Mouse (Mus musculus): ENCODE data around the gene Ddx6. TPM values are rescaled to one million over a fixed set of nuclear protein-coding genes. Genes with fewer than 3 reads are reported as not detected.
"Not testable (repeated sequence)": the region's sequence is repeated elsewhere in the genome, so short reads cannot be mapped to it uniquely, and the experiment has no call there.

Ddx6 gene
- 100 to 1,000 TPM; 133 to 134 TPM for total RNA-seq (2021)

DNA sequence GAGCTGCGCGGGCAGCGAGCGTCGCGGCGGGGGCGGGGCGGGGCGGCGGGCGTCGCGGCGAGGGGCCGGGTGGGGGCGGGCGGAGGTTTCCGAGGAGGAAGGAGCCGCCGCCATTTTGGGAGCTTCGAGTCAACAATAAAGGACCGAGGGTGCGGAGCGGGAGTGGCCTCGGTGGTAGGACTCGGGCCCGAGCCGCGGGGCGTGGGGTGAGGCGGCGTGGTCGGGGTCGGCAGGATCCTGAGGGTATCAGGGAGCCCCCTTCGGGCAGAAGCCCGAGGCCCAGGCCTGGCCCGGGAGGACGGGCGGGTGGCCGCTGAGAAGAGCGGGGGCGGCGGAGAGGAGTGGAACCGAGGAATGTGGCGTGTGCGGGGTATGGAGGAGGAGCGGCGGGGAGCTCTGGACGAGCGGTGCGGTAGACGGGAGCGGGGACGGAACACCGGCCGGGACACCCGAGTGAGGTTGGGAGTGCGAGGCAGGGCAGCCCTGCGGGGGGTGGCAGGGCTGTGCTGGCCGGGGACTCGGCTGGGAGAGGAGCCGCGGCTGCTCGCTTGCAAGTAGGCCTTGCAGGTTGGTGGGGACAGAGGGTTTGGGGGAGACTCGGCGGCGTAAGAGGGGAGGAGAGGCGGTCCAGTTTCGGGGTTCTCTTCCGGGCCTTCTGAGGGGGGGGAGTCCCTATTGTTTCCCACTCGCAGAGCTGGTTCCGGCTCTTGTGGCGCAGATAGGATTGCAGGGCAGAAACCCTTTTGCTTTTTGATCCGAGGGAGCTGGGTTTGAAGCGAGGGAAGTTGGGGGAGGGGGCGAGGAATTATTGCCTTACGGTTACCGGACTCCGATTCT, at the start of gene Ddx6:
Ddx6 (plus strand) TSS at position 114 of the 837 bp plus-strand sequence.
- peak; percentile 78 for DNase-seq

DNA sequence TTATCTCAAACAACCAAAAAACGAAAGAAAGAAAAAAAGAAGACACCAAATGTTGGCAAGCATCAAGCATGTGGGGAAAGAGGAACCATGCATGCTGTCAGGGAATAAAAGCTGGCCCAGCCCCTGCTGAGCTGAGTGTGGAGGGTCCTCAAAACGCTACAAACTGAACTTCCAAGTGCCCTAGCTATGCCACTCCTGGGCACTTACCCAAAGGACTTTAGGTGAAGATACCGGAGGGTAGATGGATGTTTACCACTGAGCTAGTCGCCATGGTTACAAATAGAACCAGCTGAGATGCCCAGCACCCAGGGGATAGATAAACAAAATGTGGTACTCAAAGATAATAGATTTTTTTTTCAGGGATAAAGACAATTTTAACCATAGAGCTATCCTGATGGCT, 43.1 kb upstream of the Ddx6 start, which contains the start of gene Cxcr5:
Cxcr5 (minus strand) TSS at position 281 of the 400 bp plus-strand sequence.
- no peak for DNase-seq

DNA sequence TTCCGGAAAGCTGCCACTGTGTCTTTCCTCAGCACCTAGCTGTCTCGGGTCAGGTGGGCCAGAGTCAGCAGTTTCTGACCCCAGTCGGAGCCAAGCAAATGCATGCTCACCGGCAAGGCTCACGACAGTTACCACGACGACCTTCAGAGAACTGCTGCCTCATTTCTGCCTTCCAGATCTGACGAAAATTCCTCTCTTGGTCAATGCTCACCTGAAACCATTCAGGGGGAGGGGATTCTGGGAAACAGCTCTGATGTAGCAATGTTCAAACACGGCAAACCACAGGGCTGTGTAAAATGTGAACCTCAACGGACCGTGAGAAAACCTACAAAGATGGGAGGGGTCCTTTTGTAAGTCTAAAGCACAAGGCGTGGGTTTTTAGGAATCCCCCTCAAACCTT, 41.8 kb upstream of the Ddx6 start:
- no peak for DNase-seq

DNA sequence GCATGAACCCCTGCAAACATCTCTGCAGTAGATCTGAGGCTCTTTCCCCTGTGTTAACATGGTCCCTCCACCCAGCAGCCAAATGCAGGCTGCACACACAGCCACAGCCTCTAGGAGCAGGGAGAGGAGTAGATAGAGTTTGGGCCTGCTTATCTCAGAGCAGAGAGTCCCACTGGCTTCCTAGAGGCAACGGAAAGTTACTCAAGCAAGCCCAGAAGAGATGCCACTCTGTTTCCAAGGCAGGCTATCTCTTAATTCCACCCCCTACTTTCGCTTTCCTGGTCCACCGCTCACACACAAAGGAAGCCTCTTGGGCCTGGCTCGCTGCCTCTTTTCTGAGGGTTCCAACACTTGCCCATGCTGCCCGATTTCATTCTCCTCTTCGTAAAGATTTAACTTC, 39.3 kb upstream of the Ddx6 start:
- DNase-seq, result no peak

DNA sequence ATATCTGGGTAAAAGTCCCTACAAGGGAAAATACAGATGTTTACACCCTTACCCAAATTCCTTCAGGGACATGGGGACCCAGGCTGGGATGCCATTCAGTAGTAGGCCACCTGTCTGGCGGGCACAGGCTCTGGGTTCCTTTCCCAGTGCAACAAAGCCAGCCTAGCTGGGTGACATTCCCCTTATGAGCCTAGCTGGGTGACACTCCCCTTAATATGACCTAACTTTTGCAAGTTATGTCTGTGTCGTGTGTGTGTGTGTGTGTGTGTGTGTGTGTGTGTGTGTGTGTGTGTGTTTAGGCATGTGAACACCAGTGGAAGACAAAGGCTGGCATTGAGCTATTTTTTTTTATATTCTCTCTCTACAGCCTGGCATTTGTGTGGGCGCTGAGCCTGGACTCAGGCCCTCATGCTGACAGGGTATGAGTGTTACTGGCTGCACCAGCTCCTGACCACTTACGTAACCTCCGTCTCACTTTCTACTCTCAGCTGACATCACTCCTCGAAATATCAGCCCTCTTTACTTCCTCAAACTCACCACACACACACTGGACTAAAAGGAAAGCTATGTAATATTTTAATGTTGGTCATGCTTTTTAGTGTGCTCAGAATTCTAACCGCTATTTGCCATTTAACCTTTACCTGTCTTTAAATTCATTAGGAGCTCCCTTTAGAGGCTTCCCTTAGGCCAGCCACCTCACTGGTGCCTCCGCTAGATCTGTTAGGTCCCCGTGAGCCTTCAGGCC, 37.2 kb upstream of the Ddx6 start:
- DNase-seq, result no peak

DNA sequence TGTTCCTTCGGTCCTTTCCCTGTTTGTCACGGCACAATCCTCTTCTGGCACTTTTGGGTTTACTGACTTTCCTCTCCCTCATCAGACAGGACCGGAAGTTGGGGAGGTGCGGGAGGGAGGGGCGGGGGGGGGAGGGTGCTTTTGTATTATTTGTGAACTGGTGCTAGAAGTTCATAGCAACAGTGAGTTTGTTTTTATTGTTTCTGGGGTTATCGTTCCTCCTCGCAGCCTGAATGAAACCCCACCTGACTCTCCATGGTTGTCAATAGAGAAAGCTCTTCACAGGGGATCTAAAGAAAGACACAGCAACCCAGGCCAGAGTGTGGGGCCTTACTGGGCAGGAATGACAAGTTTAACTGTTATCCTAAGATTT, 36.6 kb upstream of the Ddx6 start:
- DNase-seq, result no peak

DNA sequence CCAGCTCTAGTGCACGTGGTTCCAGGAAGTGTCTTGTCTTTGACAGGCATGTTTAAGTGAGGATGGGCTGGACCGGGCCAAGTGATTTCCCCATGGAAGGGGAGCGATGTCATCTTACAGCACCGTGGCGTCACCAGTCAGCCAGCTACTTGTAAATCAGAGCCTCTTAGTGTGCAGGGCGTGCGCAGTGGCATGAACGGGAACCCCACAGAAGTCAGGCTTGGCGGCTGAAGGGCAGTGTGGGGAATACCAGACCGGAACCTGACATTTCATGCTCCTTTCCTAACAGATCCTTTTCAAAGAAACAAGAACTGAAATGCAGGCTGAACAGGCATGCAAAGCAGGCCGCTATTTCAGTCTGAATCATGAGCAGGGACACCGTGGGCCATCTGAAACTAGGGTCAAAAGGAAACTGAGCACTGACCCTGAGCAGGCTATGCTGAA, 33.7 kb upstream of the Ddx6 start:
- no peak for DNase-seq

DNA sequence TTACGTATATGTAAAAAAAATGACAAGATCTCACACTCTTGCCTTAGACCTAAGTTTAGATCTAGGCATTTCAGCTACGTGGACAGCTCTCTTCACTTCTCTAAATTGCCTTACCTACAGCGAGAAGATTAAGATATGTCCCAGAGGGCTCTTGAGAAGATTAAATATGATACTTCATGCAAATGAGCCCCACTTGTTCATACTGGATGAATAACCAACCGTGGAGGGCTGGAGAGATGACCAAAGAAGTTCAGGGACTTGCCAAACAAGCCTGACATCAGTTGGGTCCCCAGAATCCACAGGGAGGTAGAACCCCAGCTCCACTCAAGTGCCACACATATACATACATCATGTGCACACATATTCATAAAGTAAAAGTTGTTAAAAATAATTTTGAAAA, 31.4 kb upstream of the Ddx6 start:
- no peak for DNase-seq

DNA sequence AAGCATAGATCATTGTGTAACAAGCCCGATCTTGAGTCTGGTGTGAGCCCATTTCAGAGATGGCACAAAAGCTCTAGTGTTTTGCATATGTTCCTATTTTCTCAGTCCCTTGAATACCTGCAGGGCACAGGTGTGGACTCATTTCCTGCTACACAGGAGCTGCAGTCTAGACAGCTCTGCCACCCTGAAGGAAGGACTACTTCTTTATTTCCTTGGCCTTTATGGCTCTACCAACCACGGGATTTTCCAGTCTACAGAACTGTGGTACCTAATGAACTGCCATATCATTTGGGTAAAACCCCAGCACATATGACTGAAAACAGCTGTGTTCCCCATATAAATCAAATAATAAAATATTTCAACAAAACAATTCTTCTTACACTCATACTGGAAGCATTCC, 29.6 kb upstream of the Ddx6 start:
- DNase-seq, result no peak

DNA sequence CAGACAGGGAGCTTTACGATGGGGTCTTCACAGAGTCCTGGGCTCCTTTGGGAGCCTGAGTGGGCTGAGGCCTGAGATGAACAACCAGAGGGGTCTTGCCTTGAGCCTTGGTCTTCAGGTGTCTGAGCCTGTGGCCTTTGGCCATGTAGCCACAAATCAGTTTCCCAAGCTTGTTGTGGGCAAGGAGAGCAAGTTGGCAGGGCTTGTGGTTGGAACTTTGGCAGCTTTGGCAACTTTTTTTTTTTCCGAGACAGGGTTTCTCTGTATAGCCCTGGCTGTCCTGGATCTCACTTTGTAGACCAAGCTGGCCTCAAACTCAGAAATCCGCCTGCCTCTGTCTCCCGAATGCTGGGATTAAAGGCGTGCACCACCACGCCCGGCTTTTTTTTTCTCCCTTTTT, 28.6 kb upstream of the Ddx6 start:
- DNase-seq, result not testable (repeated sequence)

DNA sequence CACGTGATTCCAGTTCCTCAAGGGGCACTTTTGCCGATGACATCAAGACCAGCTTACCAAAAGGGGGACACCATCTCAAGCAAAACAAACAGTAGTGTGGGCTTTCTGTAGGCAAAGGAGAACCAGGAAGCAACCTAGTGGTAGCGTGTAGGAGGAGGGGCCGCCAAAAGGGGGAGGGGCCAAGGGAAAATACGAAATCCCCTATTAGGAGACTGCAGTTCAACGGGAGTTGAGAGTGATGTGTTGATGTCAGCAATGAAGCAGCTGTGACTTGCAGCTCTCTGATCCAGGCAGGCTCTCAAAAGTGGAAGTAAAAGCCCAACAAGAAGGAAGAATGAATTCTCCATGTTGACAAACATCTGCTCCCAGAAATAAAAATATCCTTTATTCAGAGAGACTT, 25.3 kb upstream of the Ddx6 start:
- no peak for DNase-seq

DNA sequence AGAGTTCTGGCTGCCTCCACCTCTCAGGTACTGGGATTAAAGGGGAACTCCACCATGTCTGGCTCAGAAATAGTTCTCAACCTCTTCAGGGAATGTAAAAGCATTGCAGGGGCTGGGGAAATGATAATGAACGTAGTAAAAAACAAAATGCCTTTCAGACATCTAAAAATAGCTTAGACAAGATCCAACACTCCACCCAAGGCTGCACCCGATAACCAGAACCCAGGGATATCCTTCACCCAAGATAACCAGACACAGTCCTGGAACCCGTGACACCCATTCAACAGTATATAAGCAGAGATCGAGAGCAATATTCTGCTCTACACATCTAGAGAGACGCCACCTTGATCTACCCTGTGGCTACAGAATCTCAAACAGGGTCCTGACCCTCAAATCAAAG, 24.6 kb upstream of the Ddx6 start:
- DNase-seq, result no peak

DNA sequence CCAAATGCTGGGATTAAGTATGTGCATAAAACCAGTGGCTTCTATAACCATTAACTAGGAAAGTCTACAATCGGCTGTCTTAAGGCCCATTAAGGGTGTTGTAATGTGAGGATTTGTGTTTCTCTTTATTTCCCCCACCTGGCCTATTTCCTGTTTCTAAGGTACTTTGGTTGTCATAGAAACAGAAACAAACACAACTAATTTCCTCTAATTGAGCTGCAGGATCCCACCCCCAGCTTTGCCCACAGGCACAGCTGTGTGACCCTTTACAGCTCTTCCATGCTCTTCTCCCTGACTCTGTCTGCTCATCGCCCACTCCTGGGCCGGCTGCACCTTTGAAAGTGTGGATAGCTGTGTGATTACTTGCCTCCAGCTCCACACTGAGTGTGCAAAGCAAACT, 23.3 kb upstream of the Ddx6 start:
- no peak for DNase-seq

DNA sequence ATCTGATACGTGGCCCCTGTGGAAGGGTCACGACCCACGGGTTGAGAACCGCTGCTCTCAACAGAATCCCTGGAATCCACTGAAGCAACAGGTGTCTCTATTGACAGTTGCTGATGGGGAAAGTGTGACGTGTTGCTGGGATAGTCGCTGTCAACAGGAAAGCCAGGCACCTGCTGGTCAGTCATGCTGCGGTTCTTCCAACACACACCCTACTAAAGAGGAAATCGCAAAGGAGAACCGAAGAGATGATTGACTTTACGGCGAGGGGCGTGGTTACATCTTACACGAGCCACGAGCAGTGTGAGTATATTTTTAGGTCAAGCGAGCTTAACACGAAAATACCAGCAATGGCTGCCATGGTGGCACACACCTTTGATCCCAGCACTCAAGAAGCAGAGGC, 22.3 kb upstream of the Ddx6 start:
- DNase-seq, result no peak

DNA sequence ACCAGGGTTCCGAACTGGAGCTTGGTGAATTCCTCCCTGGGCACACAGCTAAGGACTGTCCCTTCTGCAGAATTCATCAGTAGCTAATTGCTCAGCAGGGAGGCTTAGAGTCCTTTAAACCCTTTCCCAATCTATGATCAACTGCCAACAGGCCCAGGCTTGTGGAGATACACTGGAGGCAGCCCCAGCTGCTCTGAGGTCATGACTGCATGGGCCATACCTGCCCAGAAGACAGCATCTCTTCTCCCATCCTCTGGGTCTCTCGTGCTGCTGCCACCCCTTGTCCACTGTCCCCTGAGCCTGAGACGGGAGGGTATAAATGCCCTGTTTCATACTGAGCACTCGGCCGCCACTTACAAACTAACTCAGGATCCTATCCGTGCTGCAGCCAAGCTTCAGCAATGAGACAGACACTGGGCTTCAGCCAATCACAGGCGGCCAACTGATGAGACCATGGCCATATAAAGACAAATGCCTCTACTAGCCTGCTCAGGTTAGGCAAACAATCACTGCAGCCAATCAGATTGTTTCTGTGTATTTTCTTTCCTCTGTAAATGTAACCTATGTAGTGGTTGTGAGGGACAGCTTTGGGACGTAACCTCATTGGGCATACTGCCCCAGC, 17.9 kb upstream of the Ddx6 start:
- no peak for DNase-seq

DNA sequence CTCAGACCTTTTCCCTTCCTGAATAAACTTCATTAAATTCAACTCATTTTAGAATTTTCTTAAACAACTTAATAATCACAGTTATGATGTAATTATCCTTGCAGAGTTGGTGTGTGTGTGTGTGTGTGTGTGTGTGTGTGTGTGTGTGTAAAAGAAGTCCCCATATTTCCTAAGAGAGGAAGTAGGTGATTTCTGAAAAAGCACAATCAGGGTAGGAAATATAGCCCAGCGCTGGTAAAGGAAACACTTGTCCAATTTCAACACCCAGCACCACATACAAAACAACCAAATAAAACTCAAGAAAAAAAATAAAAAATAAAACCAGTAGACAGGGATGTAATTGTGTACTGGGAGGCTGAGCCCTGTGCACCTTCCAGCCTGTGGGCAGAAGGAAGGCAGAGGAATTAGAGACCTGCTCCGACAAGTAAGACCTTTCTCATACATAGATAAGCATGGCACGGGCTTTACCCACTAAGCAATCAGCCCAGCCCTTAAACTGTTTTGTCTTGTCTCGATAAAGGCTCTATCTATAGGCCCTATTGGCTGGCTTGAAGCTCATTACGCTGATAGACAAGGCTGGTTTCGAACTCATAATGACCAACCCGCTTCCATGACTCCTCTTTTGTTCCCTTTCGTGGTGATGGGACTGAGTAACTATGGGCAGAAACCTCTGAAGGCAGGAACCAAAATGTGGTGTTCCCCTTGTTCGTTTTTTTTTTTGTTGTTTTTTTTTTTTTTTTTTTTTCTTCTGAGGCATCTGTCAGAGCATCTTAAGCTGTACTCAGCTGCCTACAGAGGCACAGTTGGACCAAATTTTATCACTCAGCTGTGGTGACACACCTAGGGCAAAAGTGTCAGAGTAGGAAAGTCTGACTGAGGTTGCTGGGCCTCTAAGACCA, 17.2 kb upstream of the Ddx6 start:
- DNase-seq, result no peak

DNA sequence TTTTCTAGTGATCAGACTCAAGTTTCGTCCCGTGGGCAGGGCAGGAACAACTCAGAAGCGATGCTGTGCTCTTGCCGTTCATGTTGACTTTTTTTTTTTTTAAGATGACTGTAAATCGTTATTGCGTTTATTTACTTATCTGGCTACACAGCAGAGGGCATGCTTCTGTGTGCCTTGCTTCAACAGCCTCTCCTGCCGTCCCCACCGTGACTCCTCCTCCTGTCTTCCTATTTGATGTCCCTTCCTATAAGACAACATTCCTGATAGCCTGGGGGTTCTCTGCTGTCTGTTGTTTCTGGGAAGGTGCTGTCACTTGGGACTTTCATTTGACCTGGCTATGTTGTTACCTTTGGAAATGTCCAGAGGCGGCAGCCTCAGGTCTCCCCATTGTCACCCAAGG, 16.1 kb upstream of the Ddx6 start:
- DNase-seq, result no peak

DNA sequence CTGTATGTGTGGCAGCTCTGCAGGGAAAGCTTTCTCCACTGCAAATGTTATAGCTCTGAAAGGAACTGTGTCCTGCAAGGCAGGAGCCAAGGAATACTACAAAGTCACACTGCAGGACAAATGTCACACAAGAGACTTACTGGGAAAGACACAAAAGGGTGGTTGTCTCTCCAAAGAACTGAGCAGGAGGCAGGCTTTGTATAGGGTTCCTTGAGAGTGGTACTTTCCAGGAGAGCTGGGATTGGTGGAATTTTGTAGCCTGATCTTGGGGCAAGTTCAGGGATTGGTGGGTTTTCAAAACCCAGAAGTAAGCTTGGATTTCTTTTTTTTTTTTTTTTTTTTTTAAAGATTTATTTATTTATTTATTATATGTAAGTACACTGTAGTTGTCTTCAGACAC, 15.6 kb upstream of the Ddx6 start:
- DNase-seq, result no peak

DNA sequence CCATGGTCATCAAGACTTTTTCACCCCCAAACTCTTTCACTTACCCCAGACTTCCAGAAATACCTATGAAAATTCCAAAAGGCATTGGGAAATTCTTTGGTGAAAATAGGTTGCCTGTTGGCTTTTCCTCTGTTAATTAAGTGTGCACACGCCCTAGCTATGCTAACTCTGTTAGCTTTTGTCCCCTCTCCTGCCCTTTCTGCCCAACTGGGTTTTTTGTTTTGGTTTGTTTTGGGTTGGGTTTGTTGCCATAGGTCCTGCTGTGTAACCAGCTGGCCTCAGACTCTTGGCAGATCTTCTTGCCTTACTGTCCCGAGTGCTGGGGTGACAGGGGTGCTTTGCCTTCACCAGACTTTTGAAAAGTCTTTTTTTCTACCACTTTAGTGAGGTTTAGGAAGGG, 13.7 kb upstream of the Ddx6 start:
- DNase-seq, result no peak

DNA sequence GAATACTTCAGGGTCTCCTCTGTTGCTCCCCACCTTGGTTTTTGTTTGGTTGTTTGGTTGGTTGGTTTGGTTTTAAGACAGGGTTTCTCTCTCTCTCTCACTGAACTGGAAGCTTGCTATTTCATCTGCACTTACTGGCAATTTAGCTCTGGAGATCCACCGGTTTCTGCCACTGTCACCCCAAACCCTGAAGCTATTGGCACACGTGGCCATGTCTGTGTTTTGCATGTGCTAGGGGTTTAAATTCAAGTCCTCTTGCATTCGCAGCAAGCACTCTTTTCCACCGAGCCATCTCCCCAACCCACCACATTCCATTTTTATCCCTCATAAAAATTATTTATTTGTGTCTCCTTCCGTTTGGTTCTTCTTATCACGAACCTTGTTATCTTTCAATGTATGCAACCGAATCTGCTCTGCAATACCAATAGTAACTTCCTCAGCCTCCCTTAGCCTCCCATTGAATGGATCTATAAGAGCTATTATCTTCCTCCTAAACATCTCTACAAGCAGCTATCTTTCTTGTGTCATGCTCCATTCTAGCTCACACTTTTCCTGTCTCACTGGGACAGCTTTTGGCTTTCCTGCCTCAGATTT, 13.0 kb upstream of the Ddx6 start:
- DNase-seq, result no peak

DNA sequence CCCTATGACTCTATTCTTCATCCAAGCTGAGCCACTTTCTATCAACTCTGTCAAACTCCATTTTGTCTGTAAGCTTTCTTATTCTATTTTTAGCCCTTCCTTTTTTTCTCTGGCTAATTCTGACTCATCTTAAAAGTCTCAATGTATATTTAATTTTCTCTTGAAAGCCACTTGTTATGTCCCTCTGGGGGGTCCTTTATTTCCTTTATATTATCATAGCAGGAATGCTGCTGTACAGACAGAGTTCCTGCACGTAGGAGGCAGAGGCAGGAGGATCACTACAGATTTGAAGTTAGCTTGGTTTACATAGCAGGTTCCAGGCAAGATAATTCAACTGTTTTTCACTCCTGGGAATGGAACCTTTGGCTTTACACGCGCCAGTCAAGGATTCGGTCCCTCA, 11.5 kb upstream of the Ddx6 start:
- no peak for DNase-seq

DNA sequence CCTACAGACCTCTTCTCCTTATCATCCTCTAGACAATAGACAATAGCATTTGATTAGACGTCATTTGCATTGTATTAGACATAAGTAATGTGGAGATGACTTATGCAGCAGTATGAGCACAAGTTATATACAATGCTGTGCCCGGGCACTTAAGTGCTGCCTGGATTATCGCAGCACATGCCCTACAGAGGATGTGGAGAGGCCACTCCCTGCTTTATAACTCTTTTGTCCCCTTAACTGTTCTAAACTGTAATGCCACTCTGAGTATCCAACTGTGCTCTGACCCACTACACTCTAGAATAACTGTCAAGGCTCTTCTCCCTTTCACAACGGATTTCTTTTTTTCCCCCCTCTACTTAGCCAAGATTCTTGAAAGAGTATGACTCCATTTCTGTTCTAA, 10.8 kb upstream of the Ddx6 start:
- DNase-seq, result no peak
